Mouse (Mus musculus): ENCODE data around the gene Gm17617.

Gm17617 gene

GRCm38 (mm10) chr13:55114375-55114774 is 19.0 kb downstream of the Gm17617 start:
- no peak for DNase-seq

- no peak for DNase-seq
Observed at GRCm38 (mm10) chr13:55107694-55108093, 25.7 kb downstream of the Gm17617 start.

- DNase-seq = no peak
Observed at GRCm38 (mm10) chr13:55107116-55107515, 26.2 kb downstream of the Gm17617 start.

- DNase-seq = peak; percentile 20
Observed at GRCm38 (mm10) chr13:55105953-55106691, 27.2 kb downstream of the Gm17617 start.

GRCm38 (mm10) chr13:55105045-55105952 is 28.0 kb downstream of the Gm17617 start, which contains the start of gene Zfp346:
Gene Zfp346 (plus strand): TSS chr13:55105311.
- DNase-seq = peak; percentile 99

GRCm38 (mm10) chr13:55103351-55103750 is 30.0 kb downstream of the Gm17617 start:
- DNase-seq = no peak

GRCm38 (mm10) chr13:55102366-55102765 is 31.0 kb downstream of the Gm17617 start:
- no peak for DNase-seq

- DNase-seq = no peak
Observed at GRCm38 (mm10) chr13:55101627-55102026, 31.7 kb downstream of the Gm17617 start.

- peak; percentile 91 for DNase-seq
Observed at GRCm38 (mm10) chr13:55099726-55100478, 33.4 kb downstream of the Gm17617 start, which contains the start of gene Uimc1. Gene Uimc1 (minus strand): TSS chr13:55100300.

- DNase-seq = peak; percentile 50
Observed at GRCm38 (mm10) chr13:55099066-55099725, 34.2 kb downstream of the Gm17617 start.

- peak; percentile 42 for DNase-seq
Observed at GRCm38 (mm10) chr13:55097841-55098240, 35.5 kb downstream of the Gm17617 start.

GRCm38 (mm10) chr13:55092588-55092987 is 40.8 kb downstream of the Gm17617 start:
- no peak for DNase-seq

Measured in thymus, postnatal 4 days (tissue).